Mouse (Mus musculus): Measurements from ENCODE around the gene Sphk1.

- TF ChIP-seq CTCF (IDR thresholded peaks at IDR 0.05; ENCODE audit: low read depth, low read length) (no peak), POLR2A (IDR thresholded peaks at IDR 0.05; ENCODE audit: extremely low read depth, insufficient read depth, low read length) (no peak)
Observed at GRCm38 (mm10) chr11:116513531-116514038, 17.1 kb upstream of the Sphk1 start.
